Mouse (Mus musculus): Measurements from ENCODE around the gene Zbtb46.

The Zbtb46 gene

DNA sequence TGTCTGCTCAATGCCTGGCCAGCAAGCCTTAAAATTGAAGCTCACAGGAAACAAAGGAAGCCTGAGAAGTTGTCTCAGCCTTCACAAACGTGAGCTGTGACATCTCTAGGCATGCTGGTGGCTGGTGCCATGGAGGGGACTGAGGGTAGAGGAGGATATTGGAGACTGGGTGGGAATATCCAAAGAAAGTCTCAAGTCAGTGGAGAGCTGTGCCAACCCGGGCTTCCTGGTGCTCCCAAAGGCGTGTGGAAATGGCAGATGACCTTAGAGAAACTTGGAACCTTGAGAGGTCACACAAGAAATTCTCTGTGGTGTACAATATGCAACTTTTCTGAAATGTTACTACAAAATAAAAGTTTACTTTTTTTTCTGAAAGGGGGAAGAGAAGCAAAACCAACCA is 6.2 kb upstream of the Zbtb46 start:
- DNase-seq (ENCODE audit: low spot score in 2 of 2) = no peak

DNA sequence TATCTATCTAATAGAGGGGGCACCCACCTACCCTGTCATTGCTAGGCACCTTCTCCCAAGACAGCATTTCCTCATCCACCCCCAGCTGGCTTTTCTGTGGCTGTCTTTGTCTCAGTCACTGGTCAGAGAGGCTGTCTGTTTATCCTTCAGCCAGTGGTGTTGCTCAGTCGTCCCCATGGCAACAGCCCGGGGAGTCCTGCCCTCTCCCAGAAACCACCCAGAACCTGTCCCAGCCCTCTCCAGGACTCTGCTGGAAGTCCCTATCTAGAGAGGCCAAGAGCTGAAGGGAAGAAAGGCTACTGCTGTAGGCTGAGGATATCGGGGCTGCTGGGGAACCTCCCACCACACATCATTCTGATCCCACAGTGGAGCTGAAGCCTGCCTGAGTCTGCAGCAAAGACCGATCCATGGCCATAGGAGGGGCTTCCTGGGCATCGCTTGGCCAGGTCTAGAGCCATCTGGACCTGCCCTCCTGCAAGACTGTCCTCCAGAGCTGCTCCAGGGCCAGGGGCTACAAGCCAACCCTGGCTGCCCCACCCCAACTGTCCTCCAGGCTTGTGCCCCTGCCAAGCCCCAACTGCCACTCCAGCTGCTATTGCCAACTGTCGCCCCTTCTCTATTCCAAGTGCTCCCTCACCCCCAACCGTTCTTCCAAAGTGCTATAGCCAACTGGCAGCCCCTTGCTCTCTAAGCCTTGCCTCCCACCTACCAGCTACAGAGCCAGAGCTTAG is 3.9 kb upstream of the Zbtb46 start:
- DNase-seq (ENCODE audit: low spot score in 2 of 2) = peak in 1 of 2 experiments; percentile 31

DNA sequence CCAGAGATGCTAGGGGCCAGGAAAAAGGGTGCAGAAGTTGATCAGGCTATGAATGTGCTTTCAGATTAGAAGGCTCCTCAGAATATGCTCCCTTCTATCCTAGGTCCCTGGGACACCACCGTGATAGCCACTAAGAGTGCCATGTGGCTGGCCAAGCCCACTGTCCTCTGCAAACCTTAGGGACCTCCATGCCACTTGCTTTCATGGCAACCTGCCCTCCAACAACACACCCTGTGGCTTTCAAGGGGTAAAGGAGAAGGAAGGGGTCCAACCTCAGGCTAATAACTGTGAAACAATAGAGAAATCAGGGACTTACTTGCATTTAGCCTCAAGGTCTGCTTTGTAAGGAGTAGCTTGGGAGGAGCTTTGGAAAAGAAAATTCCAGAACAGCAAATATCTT is 3.4 kb upstream of the Zbtb46 start:
- DNase-seq (ENCODE audit: low spot score in 2 of 2) = no peak

DNA sequence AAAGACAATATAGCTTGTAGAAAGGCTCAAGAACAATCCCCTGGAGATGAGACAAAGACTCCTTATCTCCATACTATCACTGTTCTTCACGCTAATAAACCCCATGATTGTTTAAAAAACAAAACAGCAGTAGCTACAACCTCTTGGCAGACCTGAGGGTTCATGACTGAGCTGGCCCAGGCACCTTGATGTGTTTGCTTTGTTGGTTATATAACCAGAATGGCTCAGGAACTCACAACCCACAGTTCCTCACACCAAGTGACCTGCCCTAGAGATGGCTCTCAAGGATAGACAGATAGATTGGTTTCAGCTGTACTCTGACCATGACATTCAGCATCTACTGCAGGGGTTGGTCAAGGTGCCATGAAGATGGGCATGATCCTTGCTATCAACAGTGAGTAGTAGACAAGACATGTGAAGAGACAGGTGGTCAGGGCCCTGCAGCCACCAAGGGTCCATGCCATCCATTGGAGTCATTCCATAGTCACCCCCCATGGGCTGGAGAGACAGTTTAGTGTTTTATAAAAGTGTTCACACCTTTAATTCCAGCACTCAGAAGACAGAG is 2.4 kb upstream of the Zbtb46 start:
- DNase-seq (ENCODE audit: low spot score in 2 of 2) = no peak

DNA sequence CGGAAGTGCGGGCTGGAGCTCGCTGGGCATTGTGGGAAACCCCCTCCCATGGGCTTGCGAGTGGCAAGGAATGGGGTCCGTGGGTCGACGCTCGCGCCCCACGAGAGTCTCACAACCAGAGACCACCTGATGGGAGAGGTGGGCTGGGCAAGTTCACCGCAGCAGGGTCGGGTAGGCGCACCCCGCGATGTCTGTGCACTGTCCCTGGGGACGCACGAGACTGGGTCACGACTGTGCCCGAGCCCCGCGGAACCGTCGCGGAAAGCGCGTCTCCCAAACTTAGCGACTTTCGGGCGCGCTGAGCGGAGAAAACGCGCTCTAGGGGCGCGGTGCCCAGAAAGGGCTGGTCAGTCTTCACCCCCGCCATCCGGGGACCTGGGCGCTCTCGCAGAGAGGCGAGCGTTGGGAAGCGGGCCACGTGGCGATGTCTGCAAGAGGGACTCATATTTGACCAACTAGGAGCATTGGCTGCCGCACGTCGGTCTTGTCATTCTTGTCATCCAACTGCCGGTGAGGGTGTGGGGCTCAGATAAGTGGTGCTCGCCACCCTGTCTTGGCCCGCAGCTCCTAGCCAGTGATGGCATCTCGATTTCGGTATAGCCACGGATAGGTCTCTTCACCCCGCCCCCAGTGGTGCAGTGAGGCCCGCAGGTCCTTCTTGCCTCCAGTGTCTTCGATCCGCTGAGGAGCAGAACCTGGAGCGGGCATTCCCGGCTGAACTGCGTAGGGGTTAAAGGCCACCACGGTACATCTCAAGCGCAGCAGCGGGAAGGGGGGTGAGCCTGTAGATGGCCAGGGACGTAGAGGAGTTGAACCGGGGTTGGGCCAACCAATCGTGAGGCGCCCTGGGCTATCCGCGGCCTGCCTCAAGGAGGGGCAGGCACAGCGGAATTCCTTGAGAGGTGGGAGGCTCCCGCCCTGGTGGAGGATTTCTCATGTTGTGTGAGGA is 721 bp upstream of the Zbtb46 start:
- peak; percentile 14 to 21 for DNase-seq (ENCODE audit: low spot score in 2 of 2)

DNA sequence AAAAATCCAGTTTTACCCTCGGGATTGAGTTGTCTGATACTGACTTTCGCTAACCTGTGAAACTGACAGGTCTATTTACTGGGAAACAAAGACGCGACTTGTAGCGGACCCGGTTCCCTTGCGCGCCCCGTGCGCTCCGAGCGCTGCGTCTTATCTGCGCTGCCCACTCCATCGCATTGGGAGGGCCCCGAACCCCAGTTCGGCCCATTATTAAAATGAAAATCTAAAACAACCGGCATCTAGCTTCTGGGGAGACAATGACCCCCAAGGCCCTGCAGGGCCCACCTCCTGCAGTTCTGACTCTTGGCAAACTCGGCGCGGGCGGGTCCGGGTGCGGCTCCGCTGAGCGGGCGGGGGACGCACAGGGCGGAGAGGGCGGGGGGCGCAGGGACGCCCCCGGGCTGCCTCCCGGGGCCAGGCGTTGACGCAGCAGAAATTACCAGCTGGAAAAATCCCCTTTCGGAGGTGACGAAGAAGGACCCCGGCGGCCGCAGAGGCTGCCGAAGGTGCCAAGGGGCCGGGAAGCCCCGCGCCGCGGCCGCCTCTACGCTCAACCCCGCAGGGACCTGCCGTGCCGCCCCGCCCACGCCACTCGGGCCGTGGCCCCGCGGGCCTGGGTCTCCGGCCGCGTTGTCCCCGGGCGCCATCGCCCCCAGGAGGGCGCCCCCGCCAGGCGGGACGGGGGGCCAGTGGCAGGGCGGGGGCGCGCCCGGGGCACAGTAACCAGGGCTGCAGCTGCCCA is 644 bp downstream of the Zbtb46 start:
- DNase-seq (ENCODE audit: low spot score in 2 of 2) = peak in 1 of 2 experiments; percentile 5

DNA sequence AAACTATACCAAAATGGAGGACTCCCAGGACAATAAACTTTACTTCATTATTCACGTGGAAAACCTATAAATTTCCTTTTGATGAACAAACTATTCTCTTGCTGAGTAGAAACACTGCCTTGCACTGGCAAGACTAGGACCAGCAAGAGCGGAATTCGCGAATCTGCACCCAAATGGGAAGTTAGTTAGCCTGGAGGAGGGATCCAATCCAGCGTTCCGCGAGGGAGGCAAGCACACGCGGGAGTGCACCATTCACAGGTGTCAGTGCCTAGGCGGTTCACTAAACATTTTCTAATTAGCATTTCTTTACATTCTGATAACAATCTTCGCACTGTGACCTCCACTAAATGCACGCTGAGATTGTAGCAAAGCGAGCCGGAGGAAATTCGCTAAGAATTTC is 1.4 kb downstream of the Zbtb46 start:
- no peak for DNase-seq (ENCODE audit: low spot score in 2 of 2)

DNA sequence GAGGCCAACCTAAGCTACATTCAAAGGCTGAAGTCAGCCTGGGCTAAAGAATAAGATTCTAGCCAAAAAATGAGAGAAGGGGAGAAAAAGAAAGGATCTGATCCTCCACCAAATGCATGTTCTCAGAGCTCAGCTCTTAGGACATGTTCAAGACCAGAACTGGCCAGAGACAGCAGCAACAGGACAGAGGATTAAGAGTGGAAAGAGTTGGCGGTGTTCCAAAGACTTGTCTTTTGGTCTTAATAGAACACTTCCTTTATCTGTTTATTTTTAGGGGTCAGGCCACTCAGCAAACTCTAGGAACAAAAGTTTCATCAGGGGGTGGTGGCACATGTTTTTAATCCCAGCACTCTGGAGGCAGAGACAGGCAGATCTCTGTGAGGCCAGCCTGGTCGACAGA is 3.3 kb downstream of the Zbtb46 start:
- no peak for DNase-seq (ENCODE audit: low spot score in 2 of 2)

DNA sequence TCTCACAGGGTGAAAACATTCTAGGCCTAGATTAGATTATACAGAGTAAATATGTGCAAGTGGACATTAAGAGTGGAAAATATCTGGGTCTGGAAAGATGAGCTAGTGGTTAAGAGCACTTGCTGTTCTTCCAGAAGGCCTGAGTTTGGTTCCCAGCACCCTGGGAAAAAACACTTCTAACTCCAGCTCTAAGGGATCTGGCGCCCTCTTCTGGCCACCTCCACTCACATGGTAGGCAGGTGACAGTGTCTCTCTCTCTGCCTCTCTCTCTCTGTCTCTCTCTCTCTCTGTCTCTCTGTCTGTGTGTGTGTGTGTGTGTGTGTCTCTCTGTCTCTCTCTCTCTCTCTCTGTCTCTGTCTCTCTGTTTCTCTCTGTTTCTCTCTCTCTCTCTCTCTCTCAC is 6.0 kb downstream of the Zbtb46 start:
- DNase-seq (ENCODE audit: low spot score in 2 of 2) = no peak

DNA sequence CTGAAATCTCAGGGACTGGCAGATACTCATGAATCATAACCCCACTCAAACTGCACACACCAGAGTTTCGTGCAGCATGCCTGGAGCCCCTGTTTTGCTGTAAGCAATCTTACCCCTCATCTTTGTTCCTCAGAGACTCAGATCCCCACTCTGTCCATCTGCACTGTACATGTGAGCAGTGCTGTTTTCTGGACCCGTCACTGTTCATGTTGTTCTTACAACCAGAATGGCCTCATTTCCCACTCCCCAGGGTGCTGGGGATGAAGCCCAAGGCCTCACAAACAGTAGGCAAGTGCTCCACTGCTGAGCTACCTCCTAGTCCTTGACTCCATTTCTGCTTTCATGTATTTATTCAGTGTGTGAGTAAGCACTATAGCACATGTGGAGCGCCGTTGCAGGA is 7.0 kb downstream of the Zbtb46 start:
- DNase-seq (ENCODE audit: low spot score in 2 of 2) = no peak

DNA sequence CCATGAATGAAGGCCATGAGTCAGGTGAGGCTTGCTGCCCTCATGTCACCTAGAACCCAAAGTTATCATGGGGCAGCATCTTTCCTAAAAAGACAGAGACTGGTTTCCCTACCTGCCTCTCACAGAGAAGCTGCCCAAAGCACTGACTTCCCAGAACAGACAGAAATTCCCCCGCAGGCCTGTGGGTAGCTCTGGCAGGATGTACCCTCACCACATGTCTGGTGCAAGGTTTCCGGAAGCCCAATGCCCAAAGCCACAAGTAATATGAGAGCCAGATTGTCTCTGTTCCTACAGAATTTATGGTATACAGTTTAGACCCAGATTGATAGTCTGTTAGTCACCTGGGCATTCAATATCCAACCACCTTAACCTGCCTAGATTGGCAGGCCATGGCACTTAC is 16.2 kb downstream of the Zbtb46 start:
- no peak for DNase-seq (ENCODE audit: low spot score in 2 of 2)

DNA sequence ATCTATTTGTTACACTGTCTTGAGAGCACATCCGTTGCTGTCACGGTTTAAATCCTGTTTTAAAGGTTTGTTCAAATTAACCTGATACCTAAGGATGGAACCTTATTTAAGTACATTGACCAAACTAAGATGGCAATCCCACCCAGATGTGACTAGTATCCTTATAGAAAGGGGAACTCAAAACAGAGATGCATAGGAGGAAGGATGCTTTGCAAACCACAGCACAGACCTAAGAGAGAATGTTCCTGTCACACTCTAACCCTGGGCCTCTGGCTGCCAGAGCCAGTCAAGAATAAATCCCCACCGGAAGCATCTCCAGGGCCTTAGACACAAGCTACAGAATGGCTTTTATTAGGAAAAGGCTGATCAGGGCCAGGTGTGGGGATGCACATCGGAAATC is 21.1 kb downstream of the Zbtb46 start:
- DNase-seq (ENCODE audit: low spot score in 2 of 2) = no peak

DNA sequence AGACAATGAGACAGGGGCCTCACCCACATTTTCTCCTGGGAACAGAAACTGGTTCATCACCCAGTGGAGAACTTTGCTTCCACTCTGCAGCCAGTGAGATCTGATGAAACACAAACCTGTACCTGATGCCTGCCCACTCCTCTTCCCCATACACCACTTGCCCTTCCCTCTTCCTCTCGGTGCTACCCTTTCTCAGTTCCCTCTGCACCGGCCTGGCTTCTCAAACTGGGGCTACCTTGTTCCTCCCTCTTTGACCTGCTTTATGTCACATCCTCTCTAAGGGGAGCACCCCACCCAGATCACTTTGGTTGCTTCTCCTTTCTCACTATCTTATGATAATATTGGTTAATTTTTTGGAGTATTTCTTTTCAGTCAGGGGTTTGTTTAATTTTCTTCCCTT is 23.0 kb downstream of the Zbtb46 start:
- no peak for DNase-seq (ENCODE audit: low spot score in 2 of 2)

DNA sequence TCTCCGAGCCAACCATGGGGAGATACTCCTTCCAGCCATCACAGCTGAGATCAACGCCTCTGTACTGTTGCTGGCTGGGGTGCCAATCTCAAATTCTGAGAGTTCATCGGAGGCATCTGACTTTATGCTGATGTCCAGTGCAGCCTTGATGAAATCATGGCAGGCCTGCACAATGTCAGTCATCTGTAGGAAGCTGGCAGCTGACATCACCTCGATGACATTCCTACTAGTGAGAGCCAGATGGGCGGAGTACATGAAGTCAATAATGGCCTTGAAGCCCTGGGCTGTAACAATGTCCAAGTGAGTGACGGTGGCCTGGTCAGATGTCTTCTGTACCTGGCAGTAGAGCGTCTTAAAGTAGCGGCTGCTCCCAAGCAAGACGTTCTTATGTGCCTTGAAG is 35.4 kb downstream of the Zbtb46 start:
- DNase-seq (ENCODE audit: low spot score in 2 of 2) = no peak

DNA sequence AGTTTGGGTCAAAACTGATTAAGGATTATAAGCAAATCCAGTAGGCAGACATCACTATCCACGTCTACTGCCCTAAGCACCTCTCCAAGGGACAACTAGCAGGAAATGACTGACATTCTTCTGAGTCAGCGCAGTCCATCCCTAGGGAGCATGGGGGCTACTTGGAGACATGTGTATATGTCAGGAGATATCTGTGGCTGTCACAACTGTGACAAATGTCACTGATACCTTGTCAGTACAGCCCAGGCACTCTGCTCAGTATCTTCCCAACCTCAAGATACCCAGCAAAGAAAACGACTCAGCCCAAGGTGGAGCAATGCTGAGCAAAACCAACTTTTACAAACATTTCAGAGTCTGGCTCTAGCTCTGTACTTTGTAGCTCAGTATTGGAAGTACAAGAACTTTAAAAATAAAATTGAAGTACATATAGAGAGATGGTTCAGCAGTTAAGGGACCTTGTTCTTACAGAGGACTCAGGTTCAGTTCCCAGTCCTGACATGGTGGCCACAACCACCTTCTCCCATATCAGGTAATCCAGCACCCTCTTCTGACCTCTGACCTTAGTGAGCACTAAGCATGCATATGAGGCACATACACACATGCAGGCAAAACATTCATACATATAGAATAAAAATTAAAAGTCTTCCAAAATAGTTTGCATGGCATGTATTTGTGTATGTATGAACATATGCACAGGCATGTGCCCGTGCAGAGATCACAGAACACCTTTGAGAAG is 38.2 kb downstream of the Zbtb46 start:
- DNase-seq (ENCODE audit: low spot score in 2 of 2) = no peak

DNA sequence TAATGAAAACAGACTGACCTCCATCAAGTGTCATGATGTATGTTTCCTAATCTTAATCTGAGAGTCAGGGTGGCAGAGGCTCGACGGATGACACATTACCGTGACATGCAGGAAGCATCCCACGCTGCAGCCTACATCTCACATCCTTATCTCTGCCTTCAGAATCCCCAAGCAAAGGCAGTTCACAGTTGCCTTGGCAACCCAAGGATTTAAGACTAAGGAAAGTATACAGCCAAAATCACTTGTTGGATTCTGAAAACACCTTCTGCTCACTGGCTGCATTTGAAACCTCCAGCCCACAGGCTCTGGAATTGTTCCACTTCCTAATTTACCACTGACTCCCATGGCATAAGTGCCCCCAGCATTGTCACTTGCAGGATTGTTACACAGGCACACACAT is 38.8 kb downstream of the Zbtb46 start:
- peak; percentile 15 to 25 for DNase-seq (ENCODE audit: low spot score in 2 of 2)

DNA sequence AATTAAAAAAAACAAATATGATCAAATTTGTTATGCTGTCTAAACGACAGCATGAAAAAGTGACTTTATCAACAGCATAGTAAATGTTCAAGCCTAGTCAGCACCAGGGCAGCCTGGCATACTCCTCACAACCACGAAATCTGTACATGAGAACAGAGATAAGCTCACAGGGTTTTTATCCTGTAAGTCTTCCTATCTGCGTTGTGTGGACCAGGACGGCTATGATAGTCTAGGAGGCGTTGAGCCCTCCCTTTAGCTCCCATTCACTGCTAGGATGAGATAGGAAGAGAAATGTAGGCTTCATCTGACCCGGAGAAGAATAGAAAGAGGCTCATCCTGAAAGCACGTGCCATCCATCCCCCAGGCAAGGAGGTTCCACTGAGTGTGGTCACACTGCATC is 39.9 kb downstream of the Zbtb46 start:
- no peak for DNase-seq (ENCODE audit: low spot score in 2 of 2)

DNA sequence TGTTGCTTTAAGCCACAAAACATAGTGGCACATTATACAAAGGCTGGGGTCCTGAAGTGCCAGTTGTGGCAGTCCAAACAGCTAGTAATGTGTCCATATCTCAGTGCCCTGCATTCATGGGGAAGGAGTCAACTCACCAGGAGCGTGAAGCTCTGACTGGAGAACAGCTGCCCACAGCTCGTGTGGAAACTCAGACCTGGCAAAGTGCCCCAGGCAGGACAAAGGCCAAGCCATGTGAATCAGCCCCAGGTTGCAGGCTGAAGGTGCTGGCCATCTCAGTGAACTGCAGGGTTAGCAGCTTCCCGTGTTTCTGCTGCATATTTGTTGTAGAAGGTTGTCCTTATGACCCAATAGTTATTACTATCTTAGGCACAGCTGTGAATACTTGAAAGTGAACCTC is 43.3 kb downstream of the Zbtb46 start:
- DNase-seq (ENCODE audit: low spot score in 2 of 2) = no peak

DNA sequence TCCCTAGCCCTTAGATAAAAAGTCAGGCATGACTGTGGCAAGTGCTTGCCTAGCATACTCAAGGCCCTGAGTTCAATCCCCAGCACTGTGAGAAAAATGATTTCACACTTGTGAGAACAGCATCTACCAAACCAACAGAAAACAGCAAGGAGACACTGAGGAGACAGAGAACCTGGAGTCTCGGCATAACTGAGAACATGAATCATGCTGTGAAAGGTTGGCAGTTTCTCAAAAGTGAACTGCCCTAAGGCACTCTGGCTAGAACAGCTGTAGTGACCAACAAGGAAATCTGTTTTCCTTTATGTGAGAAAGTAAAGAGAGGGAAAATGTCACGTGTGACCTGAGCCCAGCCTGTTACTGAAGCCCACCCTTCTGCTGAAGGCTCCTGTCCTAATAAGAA is 46.1 kb downstream of the Zbtb46 start:
- DNase-seq (ENCODE audit: low spot score in 2 of 2) = no peak

DNA sequence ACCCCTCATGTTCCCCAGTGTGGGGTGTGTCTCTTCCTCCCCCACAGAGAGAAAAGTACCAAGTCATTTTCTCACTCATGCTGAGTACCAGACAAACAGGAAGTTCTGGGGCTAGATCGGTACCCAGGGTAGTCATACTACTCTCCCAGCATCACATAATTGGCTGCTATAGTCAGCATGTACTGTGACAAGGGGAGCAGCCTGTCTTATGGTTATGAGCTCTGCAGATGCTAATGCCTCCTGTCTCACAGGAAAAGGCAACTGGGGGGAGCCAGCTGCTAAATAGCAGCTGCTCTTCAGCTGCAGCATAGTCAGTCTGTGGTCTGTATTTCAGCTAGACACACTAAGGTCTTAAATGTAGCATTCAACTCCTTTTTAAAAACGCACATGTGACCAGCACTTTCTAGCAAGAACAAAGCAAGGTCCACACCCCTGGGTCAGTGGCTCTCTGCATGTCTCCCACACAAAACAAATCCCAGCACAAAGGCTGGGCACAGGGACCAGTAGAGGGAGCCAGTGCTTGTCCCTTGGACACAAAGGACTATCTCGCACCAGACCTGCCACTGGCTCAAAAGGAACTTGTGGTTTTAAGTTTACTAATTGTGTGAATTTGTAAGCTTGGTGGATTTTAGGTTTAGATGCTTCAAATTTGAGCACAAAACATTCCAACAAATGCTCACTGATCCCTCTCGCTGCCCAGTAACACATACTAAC is 48.3 kb downstream of the Zbtb46 start:
- peak; percentile 43 to 57 for DNase-seq (ENCODE audit: low spot score in 2 of 2)

DNA sequence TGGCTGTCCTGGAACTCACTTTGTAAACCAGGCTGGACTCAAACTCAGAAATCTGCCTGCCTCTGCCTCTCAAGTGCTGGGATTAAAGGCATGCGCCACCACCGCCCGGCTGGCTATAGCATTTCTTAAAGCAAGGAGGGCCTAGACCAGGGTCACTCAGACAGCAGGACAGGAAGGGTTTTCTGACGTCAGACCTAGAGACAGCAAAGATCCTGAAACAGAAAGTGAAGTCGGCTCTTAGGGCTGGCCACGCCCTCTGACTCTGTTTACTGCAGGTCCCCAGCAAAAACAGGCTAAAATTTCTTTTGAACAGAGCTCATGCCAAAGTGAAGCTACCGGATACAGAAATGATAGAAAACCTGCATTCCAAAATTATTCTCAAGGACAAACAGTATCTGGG is 49.6 kb downstream of the Zbtb46 start:
- no peak for DNase-seq (ENCODE audit: low spot score in 2 of 2)

Data from frontal cortex, postnatal 25 days (tissue).